Mouse (Mus musculus): Measurements from ENCODE around the gene Zc3hav1. TPM values are rescaled to one million over a fixed set of nuclear protein-coding genes. Genes with fewer than 3 reads are reported as not detected.
A peak's percentile ranks its signal among the peaks of the same experiment; 100 is the strongest.

Gene Zc3hav1
- 1.6 and 1.7 TPM in 2 replicates for polyA plus RNA-seq (2014; fragmentation: Nextera tagmentation; extraction: Ambion mirVana)

- peak; percentile 75 for DNase-seq (ENCODE audit: low spot score)
- under 1% methylated on average over 87 of the region's 87 CpGs for WGBS
- peak within 1 kb of the TSS; percentile 58 for H3K4me2 ChIP-seq (ENCODE audit: low read depth, severe bottlenecking)
- H3K27me3 ChIP-seq (ENCODE audit: control insufficient read depth, insufficient read depth, low read length) = peaks cover 51% of the 10 kb centered on the region
- ATAC-seq (ENCODE audit: insufficient number of reproducible peaks, low FRiP score, low TSS enrichment, low read depth) = peak; percentile 54; the same call in 1 of the 2 replicates
- H3K36me3 ChIP-seq (ENCODE audit: control insufficient read depth, insufficient read depth, low read length) = no peaks in the 10 kb centered on the region
- peak within 1 kb of the TSS; percentile 22; the same call in 1 of the 2 replicates for H3K9ac ChIP-seq (ENCODE audit: low read length)
- H3K4me1 ChIP-seq (ENCODE audit: control insufficient read depth, insufficient read depth, low read length) = no peaks in the 10 kb centered on the region
- H3K4me3 ChIP-seq (ENCODE audit: low read depth, low read length) = peak within 1 kb of the TSS; percentile 47
- no peaks in the 10 kb centered on the region for H3K9me3 ChIP-seq (ENCODE audit: control insufficient read depth, low read length)
- H3K27ac ChIP-seq (replicated peaks; ENCODE audit: low read depth, low read length) = no peak within 1 kb of the TSS
Measured at GRCm38 (mm10) chr6:38353811-38354722, at the start of gene Zc3hav1. Gene Zc3hav1, minus strand, starts transcription at chr6:38354603.

GRCm38 (mm10) chr6:38389671-38390070 is 35.3 kb upstream of the Zc3hav1 start:
- Histone ChIP-seq H3K27me3 (ENCODE audit: control insufficient read depth, insufficient read depth, low read length) (no peaks in the 10 kb centered on the region), H3K4me1 (ENCODE audit: control insufficient read depth, insufficient read depth, low read length) (no peaks in the 10 kb centered on the region), H3K9me3 (ENCODE audit: control insufficient read depth, low read length) (no peaks in the 10 kb centered on the region), H3K27ac (replicated peaks; ENCODE audit: low read depth, low read length) (no peak overlapping the region), H3K36me3 (ENCODE audit: control insufficient read depth, insufficient read depth, low read length) (0 out of 2 replicates have a peak, but pooled peaks cover 2% of the 10 kb centered on the region), H3K4me2 (ENCODE audit: low read depth, severe bottlenecking) (no peak overlapping the region), H3K9ac (ENCODE audit: low read length) (no peak overlapping the region), H3K4me3 (ENCODE audit: low read depth, low read length) (no peak overlapping the region)
- no peak for ATAC-seq (ENCODE audit: insufficient number of reproducible peaks, low FRiP score, low TSS enrichment, low read depth)
- 84% methylated on average over 3 of the region's 3 CpGs for WGBS
- DNase-seq (ENCODE audit: low spot score) = peak; percentile 26

GRCm38 (mm10) chr6:38381129-38381771 is 26.8 kb upstream of the Zc3hav1 start, which contains the start of gene Ttc26:
Gene Ttc26, plus strand, starts transcription at chr6:38381469.
- Histone ChIP-seq H3K36me3 (ENCODE audit: control insufficient read depth, insufficient read depth, low read length) (no peaks in the 10 kb centered on the region), H3K9me3 (ENCODE audit: control insufficient read depth, low read length) (no peaks in the 10 kb centered on the region), H3K27ac (replicated peaks; ENCODE audit: low read depth, low read length) (no peak within 1 kb of the TSS), H3K4me2 (ENCODE audit: low read depth, severe bottlenecking) (peak within 1 kb of the TSS; percentile 66), H3K4me3 (ENCODE audit: low read depth, low read length) (peak within 1 kb of the TSS; percentile 46), H3K27me3 (ENCODE audit: control insufficient read depth, insufficient read depth, low read length) (no peaks in the 10 kb centered on the region), H3K9ac (ENCODE audit: low read length) (peak within 1 kb of the TSS; percentile 54), H3K4me1 (ENCODE audit: control insufficient read depth, insufficient read depth, low read length) (no peaks in the 10 kb centered on the region)
- DNase-seq (ENCODE audit: low spot score) (peak; percentile 92), ATAC-seq (ENCODE audit: insufficient number of reproducible peaks, low FRiP score, low TSS enrichment, low read depth) (peak; percentile 76; the same call in 1 of the 2 replicates)
- WGBS = under 1% methylated on average over 26 of the region's 26 CpGs

- DNase-seq (ENCODE audit: low spot score) (no peak), ATAC-seq (ENCODE audit: insufficient number of reproducible peaks, low FRiP score, low TSS enrichment, low read depth) (no peak)
- no peak overlapping the region for H3K27ac ChIP-seq (replicated peaks; ENCODE audit: low read depth, low read length)
- peak overlapping the region; percentile 66 for H3K4me2 ChIP-seq (ENCODE audit: low read depth, severe bottlenecking)
- H3K4me1 ChIP-seq (ENCODE audit: control insufficient read depth, insufficient read depth, low read length) = no peaks in the 10 kb centered on the region
- H3K9me3 ChIP-seq (ENCODE audit: control insufficient read depth, low read length) = no peaks in the 10 kb centered on the region
- H3K4me3 ChIP-seq (ENCODE audit: low read depth, low read length) = peak overlapping the region; percentile 46
- no peaks in the 10 kb centered on the region for H3K27me3 ChIP-seq (ENCODE audit: control insufficient read depth, insufficient read depth, low read length)
- H3K36me3 ChIP-seq (ENCODE audit: control insufficient read depth, insufficient read depth, low read length) = no peaks in the 10 kb centered on the region
- H3K9ac ChIP-seq (ENCODE audit: low read length) = peak overlapping the region; percentile 54
- 6% methylated on average over 4 of the region's 4 CpGs for WGBS
Measured at GRCm38 (mm10) chr6:38380764-38381128, 26.3 kb upstream of the Zc3hav1 start.

- Histone ChIP-seq H3K27me3 (ENCODE audit: control insufficient read depth, insufficient read depth, low read length) (no peaks in the 10 kb centered on the region), H3K9me3 (ENCODE audit: control insufficient read depth, low read length) (peaks cover 3% of the 10 kb centered on the region; the same call in 1 of the 2 replicates), H3K27ac (replicated peaks; ENCODE audit: low read depth, low read length) (no peak overlapping the region), H3K9ac (ENCODE audit: low read length) (no peak overlapping the region), H3K36me3 (ENCODE audit: control insufficient read depth, insufficient read depth, low read length) (no peaks in the 10 kb centered on the region), H3K4me1 (ENCODE audit: control insufficient read depth, insufficient read depth, low read length) (no peaks in the 10 kb centered on the region), H3K4me3 (ENCODE audit: low read depth, low read length) (no peak overlapping the region), H3K4me2 (ENCODE audit: low read depth, severe bottlenecking) (no peak overlapping the region)
- DNase-seq (ENCODE audit: low spot score) = no peak
- 78% methylated on average over 1 of the region's 1 CpGs for whole genome bisulfite sequencing
- ATAC-seq (ENCODE audit: insufficient number of reproducible peaks, low FRiP score, low TSS enrichment, low read depth) = no peak
Measured at GRCm38 (mm10) chr6:38374271-38374670, 19.9 kb upstream of the Zc3hav1 start.

- no peak overlapping the region for H3K4me3 ChIP-seq (ENCODE audit: low read depth, low read length)
- no peaks in the 10 kb centered on the region for H3K27me3 ChIP-seq (ENCODE audit: control insufficient read depth, insufficient read depth, low read length)
- ATAC-seq (ENCODE audit: insufficient number of reproducible peaks, low FRiP score, low TSS enrichment, low read depth) (no peak), DNase-seq (ENCODE audit: low spot score) (no peak)
- no peak overlapping the region for H3K4me2 ChIP-seq (ENCODE audit: low read depth, severe bottlenecking)
- no peaks in the 10 kb centered on the region for H3K36me3 ChIP-seq (ENCODE audit: control insufficient read depth, insufficient read depth, low read length)
- peaks cover 3% of the 10 kb centered on the region; the same call in 1 of the 2 replicates for H3K9me3 ChIP-seq (ENCODE audit: control insufficient read depth, low read length)
- H3K27ac ChIP-seq (replicated peaks; ENCODE audit: low read depth, low read length) = no peak overlapping the region
- no peak overlapping the region for H3K9ac ChIP-seq (ENCODE audit: low read length)
- H3K4me1 ChIP-seq (ENCODE audit: control insufficient read depth, insufficient read depth, low read length) = no peaks in the 10 kb centered on the region
- WGBS = 84% methylated on average over 3 of the region's 3 CpGs
Measured at GRCm38 (mm10) chr6:38369945-38370344, 15.5 kb upstream of the Zc3hav1 start.

- no peak for ATAC-seq (ENCODE audit: insufficient number of reproducible peaks, low FRiP score, low TSS enrichment, low read depth)
- H3K9ac ChIP-seq (ENCODE audit: low read length) = no peak overlapping the region
Measured at GRCm38 (mm10) chr6:38364121-38364520, 9.7 kb upstream of the Zc3hav1 start.

GRCm38 (mm10) chr6:38363370-38363769 is 9.0 kb upstream of the Zc3hav1 start:
- DNase-seq (ENCODE audit: low spot score) (no peak), ATAC-seq (ENCODE audit: insufficient number of reproducible peaks, low FRiP score, low TSS enrichment, low read depth) (no peak)
- no peaks in the 10 kb centered on the region for H3K4me1 ChIP-seq (ENCODE audit: control insufficient read depth, insufficient read depth, low read length)
- 64% methylated on average over 4 of the region's 4 CpGs for WGBS
- H3K4me3 ChIP-seq (ENCODE audit: low read depth, low read length) = no peak overlapping the region
- no peak overlapping the region for H3K4me2 ChIP-seq (ENCODE audit: low read depth, severe bottlenecking)
- no peak overlapping the region for H3K27ac ChIP-seq (replicated peaks; ENCODE audit: low read depth, low read length)
- no peak overlapping the region for H3K9ac ChIP-seq (ENCODE audit: low read length)
- no peaks in the 10 kb centered on the region for H3K27me3 ChIP-seq (ENCODE audit: control insufficient read depth, insufficient read depth, low read length)
- H3K9me3 ChIP-seq (ENCODE audit: control insufficient read depth, low read length) = no peaks in the 10 kb centered on the region
- no peaks in the 10 kb centered on the region for H3K36me3 ChIP-seq (ENCODE audit: control insufficient read depth, insufficient read depth, low read length)

More at GRCm38 (mm10) chr6:38364121-38364520, 9.7 kb upstream of the Zc3hav1 start:
- Histone ChIP-seq H3K9me3 (ENCODE audit: control insufficient read depth, low read length) (no peaks in the 10 kb centered on the region), H3K4me2 (ENCODE audit: low read depth, severe bottlenecking) (no peak overlapping the region), H3K4me3 (ENCODE audit: low read depth, low read length) (no peak overlapping the region), H3K36me3 (ENCODE audit: control insufficient read depth, insufficient read depth, low read length) (no peaks in the 10 kb centered on the region), H3K4me1 (ENCODE audit: control insufficient read depth, insufficient read depth, low read length) (no peaks in the 10 kb centered on the region), H3K27ac (replicated peaks; ENCODE audit: low read depth, low read length) (no peak overlapping the region), H3K27me3 (ENCODE audit: control insufficient read depth, insufficient read depth, low read length) (no peaks in the 10 kb centered on the region)
- no peak for DNase-seq (ENCODE audit: low spot score)
